Mouse (Mus musculus) heart, postnatal 10 days (tissue): ENCODE results near the gene Ddhd1. TPM values are rescaled to one million over a fixed set of nuclear protein-coding genes. Genes with fewer than 3 reads are reported as not detected.

Experiments
- DNase-seq, 2 experiments: peaks; one replicate each; pipeline ENCODE4 v3.0.0; 2021
- intact Hi-C: fragments of 180-260 bp; cut with DNase I; formaldehyde crosslinking; loops from one replicate; pipeline ENCODE4 v1.15.1; 2025
- total RNA-seq, 2 experiments: library from RNA; stranded (reverse); gene quantifications; 2 replicates each; pipeline ENCODE4 v1.2.3; 2021

Ddhd1 gene
- total RNA-seq, 2 experiments from 2014 or later = 12.7 TPM

DNA sequence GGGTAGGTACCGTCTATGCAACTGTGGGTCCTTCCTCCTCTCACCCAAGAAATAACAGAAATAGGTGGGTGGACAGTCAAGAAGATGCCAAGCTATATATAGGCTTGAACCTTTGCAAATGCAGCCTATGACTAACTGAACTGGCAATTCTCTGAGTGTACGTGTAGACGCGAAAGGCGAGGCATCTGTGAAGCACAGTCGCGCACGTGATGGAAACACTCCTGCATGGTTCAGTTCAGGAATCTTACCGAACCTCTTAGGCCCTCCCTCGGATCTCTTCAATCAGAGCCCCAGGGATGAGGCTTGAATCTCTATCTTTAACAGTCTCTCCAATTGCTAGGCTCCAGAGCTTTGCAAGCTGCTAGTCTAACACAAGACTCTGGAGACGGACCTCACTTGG is 10.3 kb downstream of the Ddhd1 start:
- no peak for DNase-seq
- intact Hi-C loops = no loop called here

DNA sequence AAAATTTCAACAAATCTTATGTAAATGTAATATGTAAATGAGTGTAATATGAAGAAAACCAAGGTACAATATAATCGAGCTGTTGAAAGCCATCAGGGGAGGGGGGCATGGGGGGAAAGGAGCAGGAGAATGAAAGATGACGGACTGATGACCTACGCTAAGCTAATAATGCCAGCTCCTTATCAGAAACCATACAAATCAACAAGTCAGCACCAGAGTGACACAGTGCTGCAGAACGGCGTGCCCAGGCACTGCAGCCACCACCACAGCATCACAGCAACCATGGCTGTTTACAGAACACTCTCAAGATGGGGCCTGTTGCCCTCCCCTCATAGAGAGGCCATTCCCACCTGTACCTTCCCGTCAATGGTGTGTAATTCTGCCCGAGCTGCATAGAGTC is 10.8 kb downstream of the Ddhd1 start:
- DNase-seq = no peak
- intact Hi-C loops = no loop called here

DNA sequence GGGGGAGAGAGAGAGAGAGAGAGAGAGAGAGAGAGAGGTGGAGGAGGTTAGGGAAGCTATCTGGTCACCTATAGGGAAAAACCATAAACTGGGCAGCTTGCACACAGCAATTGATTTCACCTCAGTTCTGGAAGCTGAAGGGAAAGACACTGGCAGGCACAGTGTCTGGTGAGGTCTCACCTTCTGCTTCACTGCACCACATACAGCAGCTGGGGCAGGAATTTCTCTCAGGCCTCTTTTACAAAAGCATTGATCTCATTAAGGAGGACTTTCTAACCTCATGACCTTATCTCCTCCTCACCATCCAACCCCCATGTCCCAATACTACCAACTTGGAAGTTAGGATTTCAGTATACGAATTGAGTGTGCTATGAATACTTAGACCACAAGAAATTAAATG is 13.2 kb downstream of the Ddhd1 start:
- DNase-seq = no peak
- intact Hi-C loops = no loop called here

DNA sequence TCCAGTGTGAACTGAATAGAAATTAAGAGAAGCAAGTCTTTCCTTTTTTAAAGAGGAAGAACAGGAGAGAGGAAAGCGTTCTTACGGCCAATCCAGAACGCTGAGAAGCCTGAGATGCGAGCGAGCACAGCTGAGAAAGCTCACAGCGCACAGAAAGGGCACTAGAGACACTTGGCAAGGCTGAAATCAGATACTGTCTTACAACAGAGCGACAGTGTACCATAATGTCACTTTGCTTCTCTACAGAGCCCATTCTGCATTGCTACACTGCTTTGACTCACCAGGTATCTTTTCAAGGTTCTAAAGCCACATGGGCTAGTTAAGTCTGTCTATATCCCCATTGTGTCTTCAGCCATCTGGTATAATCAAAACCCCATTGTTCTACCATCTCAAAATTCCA is 13.7 kb downstream of the Ddhd1 start:
- intact Hi-C loops = no loop called here
- DNase-seq = no peak

DNA sequence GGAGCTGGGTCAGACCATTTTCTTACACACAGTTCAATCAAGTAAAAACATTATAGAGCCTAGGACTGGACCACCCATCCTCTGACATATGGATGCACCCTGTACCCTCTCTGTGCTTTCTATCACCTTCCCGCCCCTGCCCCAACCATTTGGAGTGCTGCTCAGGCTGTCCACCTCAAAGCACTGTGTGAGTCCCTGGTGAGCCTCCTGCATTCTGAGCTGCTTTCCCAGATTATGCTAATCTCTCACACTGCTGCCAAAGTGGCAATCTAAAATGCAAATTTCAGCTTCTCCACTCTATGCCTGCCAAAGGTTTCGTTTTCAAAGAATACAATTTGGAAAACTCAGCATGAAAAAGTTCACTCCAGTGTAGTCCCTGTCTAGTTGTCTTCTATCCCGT is 14.5 kb downstream of the Ddhd1 start:
- no peak for DNase-seq
- intact Hi-C loops = no loop called here

DNA sequence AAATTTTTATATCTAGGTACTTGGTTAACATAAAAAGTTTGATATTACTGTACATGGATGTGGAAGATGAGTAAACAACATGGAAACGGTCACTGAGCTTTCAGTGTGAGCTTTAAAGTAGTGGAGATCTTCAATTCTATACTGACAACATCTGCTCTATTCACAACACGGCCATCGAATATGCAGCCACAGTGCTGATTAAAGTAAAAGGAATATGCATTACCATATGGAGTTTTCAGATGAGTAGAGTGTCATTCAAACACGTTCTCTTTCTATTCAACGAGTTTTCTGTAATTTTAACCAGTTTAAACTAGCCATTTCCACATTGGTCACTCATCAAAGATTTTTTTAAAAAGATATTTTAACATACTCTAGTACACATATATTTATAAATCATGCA is 15.1 kb downstream of the Ddhd1 start:
- DNase-seq = no peak
- intact Hi-C loops = no loop called here

DNA sequence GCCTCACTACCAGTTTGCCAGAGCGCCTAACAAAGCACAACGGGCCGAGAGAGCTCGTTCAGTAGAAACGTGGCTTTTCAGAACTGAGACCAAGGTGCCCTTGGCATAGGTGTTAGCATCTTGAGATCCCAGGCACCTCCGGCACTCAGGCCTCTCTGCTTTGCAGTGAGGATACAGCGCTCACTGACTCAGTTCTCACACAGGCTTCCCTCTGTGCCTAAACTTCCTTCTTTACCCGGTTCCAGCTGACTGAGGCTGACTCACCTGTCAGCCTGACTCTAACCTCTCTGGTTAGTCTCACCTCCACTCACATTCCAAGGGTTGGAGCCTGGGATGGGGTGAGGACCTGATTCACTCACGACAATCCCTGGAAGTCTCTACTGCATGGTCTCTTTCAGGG is 15.7 kb downstream of the Ddhd1 start:
- no peak for DNase-seq
- intact Hi-C loops = no loop called here

DNA sequence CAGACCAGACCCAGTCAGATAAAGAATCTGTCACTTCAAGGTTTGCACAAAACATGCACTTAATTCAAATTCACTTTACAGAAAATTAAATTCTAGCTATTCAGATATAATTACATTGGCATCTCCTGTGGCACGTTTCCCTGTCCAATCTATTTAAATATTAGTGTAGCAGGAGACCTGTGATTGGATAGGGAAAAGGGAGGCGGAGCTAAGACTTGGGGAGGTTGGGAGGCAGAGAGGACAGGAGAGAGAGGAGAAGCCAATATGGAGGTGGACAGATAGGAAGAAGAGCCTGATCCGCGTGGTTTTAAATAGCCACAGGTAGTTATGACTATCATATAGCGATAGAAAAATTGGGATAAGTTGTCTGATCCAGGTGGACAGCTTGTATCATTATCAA is 19.2 kb downstream of the Ddhd1 start:
- intact Hi-C loops = no loop called here
- no peak for DNase-seq

DNA sequence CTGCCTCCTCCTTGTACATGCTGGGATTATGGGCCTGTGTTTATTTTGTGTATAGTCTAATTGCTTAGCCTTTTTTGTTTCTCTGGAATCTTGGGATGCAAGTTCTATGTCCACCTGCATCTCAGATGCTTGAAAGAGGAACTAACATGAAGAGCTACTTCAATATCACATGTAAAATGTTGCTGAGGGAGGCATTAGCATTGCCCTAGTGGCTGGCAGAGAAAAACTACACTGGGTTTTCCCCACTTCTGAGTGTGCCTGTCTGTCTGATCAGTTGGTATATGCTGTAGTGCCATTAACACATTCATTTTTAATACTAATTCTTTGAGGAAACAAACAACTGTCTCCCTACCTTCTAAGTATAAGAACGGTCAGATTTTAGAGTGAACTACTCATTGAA is 22.4 kb downstream of the Ddhd1 start:
- intact Hi-C loops = no loop called here
- DNase-seq = no peak

DNA sequence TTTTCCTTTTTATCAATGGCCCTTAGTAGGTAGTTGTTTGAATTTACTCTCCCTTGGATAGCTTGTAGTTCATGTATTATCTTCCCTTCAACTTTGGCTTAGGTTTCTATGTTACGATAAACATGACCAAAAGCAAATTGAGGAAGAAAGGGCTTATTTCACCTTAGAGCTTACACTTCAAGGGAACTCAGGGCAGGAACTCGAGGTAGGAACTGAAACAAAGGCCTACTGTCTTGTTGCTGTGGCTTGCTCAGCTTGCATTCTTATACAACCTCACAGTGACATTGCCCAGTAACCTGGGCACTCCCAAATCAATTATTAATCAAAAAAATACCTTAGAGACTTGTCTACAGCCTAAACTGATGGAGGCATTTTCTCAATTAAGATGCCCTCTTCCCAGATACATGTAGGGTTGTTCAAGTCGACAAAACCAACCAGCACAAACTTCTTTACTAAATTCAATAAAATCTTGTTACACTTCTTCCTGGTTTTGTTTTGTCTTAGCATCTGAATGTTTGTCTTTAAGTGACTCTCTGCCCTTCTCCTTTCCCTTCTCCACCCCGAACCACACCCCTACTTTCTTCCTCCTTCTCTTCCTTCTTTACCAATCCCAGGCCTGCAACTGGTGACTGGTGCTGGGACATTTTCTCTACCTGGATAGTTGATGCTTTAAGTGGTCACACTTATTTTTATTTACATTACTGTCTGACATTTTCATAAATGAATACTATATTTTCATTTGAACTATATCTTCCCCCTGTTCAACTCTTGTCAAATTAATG is 25.0 kb downstream of the Ddhd1 start:
- intact Hi-C loops = no loop called here
- DNase-seq = no peak

DNA sequence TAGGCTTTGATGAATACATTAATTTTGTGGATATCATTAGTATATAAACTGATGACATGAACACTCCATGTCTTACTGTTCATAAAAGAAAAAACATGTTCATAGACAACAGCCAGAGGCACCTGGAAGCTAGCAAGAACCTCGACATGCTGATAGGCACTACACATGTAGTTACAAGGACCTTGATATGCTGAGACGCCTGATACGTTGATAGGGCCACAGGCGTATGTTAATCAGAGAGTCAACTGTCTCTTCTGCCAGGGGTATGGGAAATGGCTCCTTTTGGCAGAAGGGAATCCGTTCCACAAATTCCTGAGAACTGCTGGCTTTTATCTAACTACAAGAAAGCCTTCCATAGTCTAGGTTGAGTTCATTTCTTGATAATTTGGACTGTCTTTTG is 27.4 kb downstream of the Ddhd1 start:
- intact Hi-C loops = no loop called here
- no peak for DNase-seq

DNA sequence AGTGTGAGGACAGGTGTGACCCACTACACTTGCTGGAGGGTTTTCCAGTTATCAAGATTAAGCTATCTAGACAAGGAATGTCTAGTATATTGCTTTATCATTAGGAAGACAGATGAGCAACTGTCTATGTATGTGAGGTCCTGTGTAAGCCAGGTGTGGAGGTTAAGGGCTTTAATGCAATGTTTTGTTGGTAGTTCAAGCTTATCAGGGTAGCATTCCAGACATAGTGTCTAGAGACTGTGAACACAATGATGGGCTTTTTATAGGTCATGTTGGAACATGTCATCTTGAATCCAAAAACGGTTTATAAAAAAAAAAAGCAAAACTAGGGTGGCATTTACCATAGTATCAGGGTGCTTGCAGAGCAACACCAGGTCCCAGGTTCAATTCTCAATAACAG is 28.0 kb downstream of the Ddhd1 start:
- intact Hi-C loops = no loop called here
- no peak for DNase-seq

DNA sequence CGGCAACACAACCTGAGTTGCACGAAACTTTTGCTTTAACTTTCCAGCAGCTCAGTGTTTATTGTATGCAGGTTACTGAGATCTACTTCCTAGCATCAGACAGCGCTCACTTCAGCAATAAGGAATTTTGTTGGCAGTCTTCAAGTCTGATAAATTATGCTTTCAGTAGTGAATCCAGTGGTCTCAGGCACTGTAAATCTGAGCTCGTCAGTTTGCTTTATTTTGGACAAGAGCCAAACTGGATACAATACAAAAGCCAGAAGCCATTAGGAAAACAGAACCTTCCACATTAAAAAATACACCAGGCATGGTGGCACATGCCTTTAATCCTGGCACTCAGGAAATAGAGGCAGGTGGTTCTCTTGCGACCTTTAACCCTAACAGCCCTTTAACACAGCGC is 39.6 kb downstream of the Ddhd1 start:
- intact Hi-C loops = no loop called here
- DNase-seq = no peak

DNA sequence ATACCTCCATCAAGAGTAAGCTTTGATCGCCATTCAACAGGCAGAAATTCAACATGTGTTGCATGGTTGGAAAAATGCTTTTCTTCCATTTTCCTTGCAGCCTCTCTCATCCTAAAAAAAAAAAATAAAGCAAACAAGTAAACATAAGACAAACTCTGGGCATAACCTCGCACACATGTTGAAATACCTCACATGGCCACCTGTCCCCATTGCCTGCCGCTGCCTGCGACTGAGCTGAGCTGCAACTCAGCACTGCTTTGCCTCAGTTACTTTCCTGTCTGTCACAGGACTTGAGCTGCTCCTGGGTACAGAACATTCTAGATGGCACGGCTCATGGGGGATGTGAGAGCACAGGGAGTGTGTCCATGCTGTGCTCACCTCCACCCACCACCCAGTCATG is 41.4 kb downstream of the Ddhd1 start:
- intact Hi-C loops = no loop called here
- DNase-seq = no peak

DNA sequence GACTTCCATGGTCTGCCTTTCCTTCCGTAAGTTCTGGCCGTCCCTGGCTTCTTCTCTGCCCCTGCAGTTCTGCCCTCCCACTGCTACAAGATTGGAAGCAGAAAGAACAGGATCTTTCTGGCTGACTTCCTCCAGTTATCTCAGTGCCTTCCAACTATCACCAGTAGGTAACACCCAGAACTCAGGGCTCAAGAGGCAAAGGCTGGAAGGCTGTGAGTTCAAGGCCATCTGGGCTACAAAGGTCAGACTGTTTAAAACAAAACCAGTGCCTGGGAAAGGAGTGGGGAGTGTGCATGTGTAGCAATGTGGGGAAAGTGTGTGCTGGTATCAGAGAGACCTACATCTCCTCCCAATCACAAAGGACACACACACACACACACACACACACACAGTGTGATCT is 42.2 kb downstream of the Ddhd1 start:
- DNase-seq = no peak
- intact Hi-C loops = no loop called here

DNA sequence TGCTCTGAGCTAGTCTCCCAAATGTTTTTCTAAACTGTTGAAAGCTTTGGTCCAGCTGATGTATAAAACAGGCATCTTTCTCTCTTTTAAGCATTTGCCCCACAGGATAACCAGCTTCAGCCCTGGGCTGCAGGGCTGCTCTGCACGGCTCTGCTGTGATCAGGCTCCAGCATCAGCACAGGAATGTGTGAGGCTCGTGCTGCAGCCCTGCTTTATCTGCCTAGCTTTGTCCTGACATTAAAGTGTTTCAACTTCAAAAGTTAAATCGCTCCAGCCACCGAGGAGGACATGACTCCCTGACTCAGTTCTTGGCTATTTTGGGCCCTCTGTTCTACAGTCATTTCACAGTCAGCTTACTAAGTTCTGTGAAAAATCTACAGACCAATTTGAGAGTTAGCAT is 43.1 kb downstream of the Ddhd1 start:
- intact Hi-C loops = loop anchor here (5.0 kb wide), 1 partner anchor 77 kb away; no protein-coding TSS in a partner anchor
- peak in 1 of 2 experiments; percentile 12 for DNase-seq

DNA sequence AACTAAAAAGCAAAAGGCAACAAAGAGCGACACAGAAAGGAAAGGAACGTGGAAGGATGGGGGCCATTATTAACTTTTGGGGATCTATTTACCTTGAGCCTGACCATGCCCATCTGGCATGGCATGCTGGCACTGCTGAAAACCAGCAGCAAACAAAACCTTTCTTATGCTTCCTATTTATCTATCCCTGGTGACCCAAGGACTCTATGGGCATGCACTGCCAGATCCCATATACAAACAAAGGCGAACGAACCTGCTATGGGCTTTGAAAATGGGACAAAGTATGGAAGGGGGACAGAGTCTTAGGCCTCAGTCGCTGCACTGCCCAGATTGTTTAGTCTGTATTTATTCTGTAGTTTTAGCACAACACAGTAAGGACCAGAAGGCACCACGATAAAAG is 43.5 kb downstream of the Ddhd1 start:
- intact Hi-C loops = loop anchor here (5.0 kb wide), 1 partner anchor 78 kb away; no protein-coding TSS in a partner anchor
- no peak for DNase-seq

DNA sequence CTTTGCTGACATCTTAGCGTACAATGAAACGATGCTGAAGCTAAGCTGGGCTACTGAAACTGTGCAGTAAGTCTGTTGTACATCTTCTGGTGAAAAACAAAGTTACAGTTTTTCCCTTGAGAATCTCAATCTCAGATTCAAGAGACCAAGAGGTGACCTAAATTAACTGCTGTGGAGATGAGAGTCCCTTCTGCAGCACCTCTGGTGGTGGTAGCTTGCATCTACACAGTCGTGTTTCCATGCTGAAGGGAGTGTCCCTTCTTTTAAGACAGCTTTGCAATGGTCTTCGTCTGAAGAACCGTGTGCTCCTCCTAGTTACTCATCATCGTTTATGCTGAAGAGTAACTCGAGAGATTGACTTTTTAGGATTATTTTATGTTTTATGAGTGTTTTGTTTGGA is 46.3 kb downstream of the Ddhd1 start:
- intact Hi-C loops = loop anchor here (5.0 kb wide), 1 partner anchor 81 kb away; no protein-coding TSS in a partner anchor
- no peak for DNase-seq

DNA sequence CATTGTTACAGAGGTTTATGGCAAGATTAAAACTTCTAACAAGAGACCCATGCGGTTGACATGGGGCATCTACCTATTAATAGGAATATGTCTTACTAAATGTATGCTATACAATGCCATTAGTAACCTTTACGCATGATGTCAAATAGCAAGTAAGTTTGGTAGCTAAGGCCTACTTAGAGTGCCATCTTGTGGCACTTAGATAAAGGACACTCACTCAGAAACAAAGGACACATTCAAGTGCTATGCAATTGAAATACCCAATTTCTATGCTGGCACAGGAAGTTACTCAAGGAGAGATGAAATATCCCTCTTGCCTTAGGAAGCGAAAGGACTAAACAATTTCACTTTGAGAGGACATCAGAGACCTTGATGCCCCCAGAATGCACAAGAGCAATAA is 55.9 kb downstream of the Ddhd1 start:
- DNase-seq = peak; percentile 36 to 39
- intact Hi-C loops = loop anchor here (1.0 kb wide), 1 partner anchor 179 kb away; no protein-coding TSS in a partner anchor

DNA sequence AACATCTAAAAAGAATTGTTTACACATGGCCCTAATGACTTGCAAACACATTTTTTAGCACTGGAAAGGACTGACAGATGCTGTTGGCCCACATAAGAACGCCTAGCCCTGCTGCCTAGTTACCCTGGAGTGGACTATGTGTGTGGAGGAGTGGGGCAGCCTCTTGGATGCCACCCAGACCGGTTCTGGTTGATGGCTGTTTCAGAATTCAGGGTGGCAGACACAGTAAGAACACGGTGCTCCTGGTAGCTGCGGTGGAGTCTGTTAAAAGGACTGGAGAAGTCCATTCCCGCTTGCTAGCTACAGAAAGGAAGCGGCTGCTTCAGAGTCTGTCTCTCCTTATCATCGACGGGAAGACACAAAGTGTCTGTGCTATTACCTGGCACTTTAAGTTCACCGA is 57.4 kb downstream of the Ddhd1 start:
- DNase-seq = no peak
- intact Hi-C loops = loop anchor here (2.0 kb wide), 1 partner anchor 34 kb away; no protein-coding TSS in a partner anchor

DNA sequence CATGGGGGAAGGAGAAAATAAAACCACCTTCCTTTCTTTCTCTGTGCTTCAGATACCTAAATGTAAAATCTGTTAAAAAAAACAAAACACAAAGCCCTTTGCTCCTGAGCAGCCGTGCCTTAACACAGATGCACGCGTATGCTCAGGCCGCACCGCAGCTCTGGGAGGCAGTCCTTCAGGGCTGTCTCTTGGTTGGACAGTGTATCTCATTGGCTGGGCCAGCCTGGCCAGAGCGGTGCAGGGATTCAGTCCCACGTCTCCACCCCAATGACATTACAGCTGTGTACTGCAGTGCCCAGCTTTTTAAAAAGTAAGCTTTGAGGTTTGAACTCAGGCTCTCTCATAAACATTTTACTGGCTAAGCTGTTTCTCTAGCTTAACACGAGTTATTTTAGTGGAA is 60.1 kb downstream of the Ddhd1 start:
- intact Hi-C loops = no loop called here
- peak in 1 of 2 experiments; percentile 9 for DNase-seq

DNA sequence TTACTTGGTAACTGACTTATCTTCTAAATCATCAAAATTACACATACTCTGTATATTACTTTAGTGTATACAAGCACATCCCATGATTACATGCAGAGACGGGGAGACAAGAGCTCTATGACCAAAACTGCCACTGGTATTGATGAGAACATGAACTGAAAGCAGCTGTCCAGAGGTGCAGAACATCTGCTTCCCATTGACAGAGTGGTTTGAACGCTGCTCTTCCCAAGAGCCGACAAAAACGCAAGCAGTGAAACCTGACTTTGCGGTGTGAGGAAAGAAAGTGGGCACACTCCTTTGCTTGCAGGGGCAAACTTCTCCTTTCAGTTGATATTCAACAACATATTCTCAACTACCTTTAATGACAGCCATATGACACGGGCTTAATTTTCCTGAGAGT is 64.7 kb downstream of the Ddhd1 start:
- intact Hi-C loops = no loop called here
- DNase-seq = no peak

DNA sequence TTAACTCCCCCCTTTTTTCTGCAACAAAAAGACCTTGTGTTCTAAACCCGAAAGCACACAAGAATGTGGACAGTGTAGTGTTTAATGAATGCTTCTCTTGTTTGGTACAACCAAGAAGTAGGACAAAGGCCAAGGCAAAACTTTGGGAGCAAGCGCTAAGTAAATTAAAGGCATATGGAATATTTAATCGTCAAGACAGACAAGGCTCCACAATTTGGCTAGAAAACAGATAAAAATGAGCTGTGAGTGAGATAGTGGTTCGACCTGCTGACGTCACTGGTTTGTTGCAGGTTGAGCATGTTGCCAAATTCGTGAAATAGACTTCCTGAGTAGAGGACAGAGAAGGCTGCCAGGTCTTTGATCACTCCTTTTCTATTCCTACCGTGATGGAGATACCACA is 69.5 kb downstream of the Ddhd1 start:
- intact Hi-C loops = no loop called here
- DNase-seq = no peak
